Mouse (Mus musculus) neural tube, embryonic 11.5 days (tissue): ENCODE measurements at regions not wholly inside any gene's neighbourhood (a gene's known extent, or its start where the extent isn't known, plus 50 kb on each side); places are given as distances from the start of the nearest gene placed in this dataset.

Experiments
- ATAC-seq: fragments of 200-750 bp; cut with Nextera tagmentation; 2 replicates; pipeline ENCODE4 v1.8.0; 2017; ENCODE audit warnings: moderate number of reproducible peaks, mild to moderate bottlenecking, moderate TSS enrichment, moderate library complexity; ENCODE audit not compliant: insufficient read depth, low FRiP score, low TSS enrichment
- DNase-seq: peaks from one replicate; pipeline ENCODE4 v3.0.0-alpha.2; 2015; ENCODE audit warnings: low spot score
- H3K27ac ChIP-seq: fragments of 300-500 bp; sonication (generic); 2 replicates; pipeline ENCODE4 v1.5.1; 2014; ENCODE audit warnings: low read depth, mild to moderate bottlenecking, low read length
- H3K27me3 ChIP-seq: fragments of 300-500 bp; sonication (generic); 2 replicates; pipeline ENCODE4 v1.6.1; 2014; ENCODE audit warnings: mild to moderate bottlenecking, low read length, mixed read lengths; ENCODE audit not compliant: control insufficient read depth, insufficient read depth
- H3K36me3 ChIP-seq: fragments of 300-500 bp; sonication (generic); 2 replicates; pipeline ENCODE4 v1.6.1; 2014; ENCODE audit warnings: mild to moderate bottlenecking, low read length, moderate library complexity, mixed read lengths; ENCODE audit not compliant: control insufficient read depth, insufficient read depth
- H3K4me1 ChIP-seq: fragments of 300-500 bp; sonication (generic); 2 replicates; pipeline ENCODE4 v1.6.1; 2014; ENCODE audit warnings: low read length, mixed read lengths; ENCODE audit not compliant: control insufficient read depth, insufficient read depth
- H3K4me2 ChIP-seq: fragments of 300-500 bp; sonication (generic); 2 replicates; pipeline ENCODE4 v1.6.1; 2014; ENCODE audit warnings: low read depth, mild to moderate bottlenecking, moderate library complexity
- H3K4me3 ChIP-seq: fragments of 300-500 bp; sonication (generic); 2 replicates; pipeline ENCODE4 v1.5.1; 2014; ENCODE audit warnings: low read depth, low read length
- H3K9ac ChIP-seq: fragments of 300-500 bp; sonication (generic); 2 replicates; pipeline ENCODE4 v1.6.1; 2014; ENCODE audit warnings: mild to moderate bottlenecking, low read length
- H3K9me3 ChIP-seq: fragments of 300-500 bp; sonication (generic); 2 replicates; pipeline ENCODE4 v1.6.1; 2016; ENCODE audit warnings: low read length; ENCODE audit not compliant: control insufficient read depth
- WGBS: fragments of 180-500 bp; shearing (Covaris S2); extraction: QIAGEN DNeasy Blood & Tissue Kit; methylation state at CpG from one replicate; pipeline ENCODE4 v1.1.7; 2014; 5-methylcytosine and 5-hydroxymethylcytosine counted together

DNA sequence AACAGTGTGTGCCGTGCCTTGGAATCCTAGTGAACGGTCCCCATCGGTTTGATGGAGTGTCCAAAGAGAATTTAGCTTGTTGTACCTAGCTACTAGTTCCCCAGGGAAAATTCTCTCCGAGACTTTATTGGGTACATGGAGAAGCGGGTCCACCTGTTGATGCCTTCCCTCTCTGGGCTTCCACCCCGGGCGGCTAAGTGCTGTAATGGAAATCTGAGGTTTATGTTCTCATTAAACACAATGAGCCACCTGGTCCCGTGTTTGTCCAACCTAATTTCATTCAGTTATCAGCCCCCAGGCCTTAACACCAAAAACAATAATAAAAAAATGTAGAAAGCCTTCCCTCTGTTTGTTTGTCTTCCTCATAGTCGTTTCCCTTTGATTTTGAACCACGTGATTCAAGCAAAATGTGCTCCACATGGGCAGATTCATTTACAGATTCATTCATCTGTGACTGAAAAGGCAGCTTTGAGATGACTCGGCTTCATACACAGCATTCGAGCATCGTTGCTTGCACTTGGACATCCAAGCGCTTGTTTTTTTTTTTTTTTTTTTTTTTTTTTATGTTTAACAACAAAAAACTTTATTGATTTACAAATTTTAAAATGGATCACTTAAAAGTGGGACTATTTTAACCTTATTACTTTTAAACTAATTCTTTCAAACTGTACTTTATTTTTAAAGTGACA is 84.5 kb upstream of the Smim23 start:
- 79% methylated on average over 14 of the region's 14 CpGs for WGBS
- no peaks in the 10 kb centered on the region for H3K36me3 ChIP-seq
- H3K9me3 ChIP-seq: no peaks in the 10 kb centered on the region
- no peak overlapping the region for H3K9ac ChIP-seq
- H3K27ac ChIP-seq: no peak overlapping the region
- H3K4me2 ChIP-seq: no peak overlapping the region
- H3K4me1 ChIP-seq: no peaks in the 10 kb centered on the region
- no peaks in the 10 kb centered on the region for H3K27me3 ChIP-seq
- H3K4me3 ChIP-seq: no peak overlapping the region
- ATAC-seq (no peak), DNase-seq (no peak)

DNA sequence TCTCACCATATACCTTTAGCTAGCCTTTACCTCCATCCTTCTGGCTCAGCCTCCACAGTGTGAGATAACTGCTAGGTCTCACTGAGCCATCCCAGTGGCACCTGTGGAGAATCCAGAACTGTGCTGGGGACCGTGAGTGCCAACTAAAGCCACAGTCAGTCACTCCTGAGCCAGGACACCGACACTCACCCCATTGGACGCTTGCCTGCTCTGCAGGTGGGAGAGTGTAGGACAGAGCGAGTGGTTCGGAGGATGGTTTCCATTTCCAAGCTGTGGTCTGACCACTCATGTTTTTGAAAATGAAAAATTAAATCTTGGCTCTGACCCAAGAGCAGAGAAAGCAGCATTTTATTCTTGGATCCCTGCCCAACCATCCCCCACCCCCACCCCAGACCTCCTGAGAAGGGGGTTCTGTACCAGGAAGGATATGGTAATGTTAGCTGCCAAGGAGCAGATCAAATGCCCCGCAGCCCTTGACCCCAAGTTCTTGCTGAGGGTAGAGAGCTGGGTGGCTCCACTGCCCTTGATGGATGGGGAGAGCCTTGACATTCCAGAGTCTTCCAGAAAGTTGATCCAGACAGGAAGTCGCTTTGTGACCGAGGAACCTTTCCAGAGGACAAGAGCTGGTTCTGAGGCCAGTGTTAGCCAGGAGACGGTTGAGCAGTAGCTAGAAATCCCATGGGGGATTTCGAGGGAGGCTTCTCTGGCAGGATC is 83.3 kb upstream of the Smim23 start:
- Histone ChIP-seq H3K4me1 (no peaks in the 10 kb centered on the region), H3K9me3 (no peaks in the 10 kb centered on the region), H3K36me3 (no peaks in the 10 kb centered on the region), H3K9ac (no peak overlapping the region), H3K27me3 (no peaks in the 10 kb centered on the region), H3K4me2 (no peak overlapping the region), H3K4me3 (no peak overlapping the region), H3K27ac (no peak overlapping the region)
- WGBS: 66% methylated on average over 10 of the region's 10 CpGs
- no peak for ATAC-seq
- no peak for DNase-seq

DNA sequence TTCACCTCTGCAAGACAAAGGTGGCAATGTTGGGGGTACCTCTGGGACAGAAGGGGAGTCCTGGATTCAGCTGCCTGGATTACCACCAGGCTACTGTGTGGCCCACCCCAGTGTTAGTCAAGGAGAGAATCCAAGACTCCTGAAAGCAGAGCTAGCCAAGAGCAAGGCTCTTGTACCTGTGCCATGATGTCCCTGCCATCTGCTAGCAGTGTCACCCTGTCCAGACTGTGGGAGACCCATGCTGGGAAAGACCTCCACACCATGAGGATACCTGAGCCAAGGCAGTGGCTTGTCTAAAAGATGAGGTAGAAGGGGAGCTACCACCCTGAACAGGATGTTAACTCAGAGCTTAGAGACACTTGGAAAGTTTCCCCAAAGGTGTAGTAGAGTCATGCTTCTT is 79.6 kb upstream of the Smim23 start:
- H3K4me2 ChIP-seq: no peak overlapping the region
- ATAC-seq (no peak), DNase-seq (no peak)
- H3K4me1 ChIP-seq: no peaks in the 10 kb centered on the region
- H3K9me3 ChIP-seq: no peaks in the 10 kb centered on the region
- no peaks in the 10 kb centered on the region for H3K36me3 ChIP-seq
- H3K9ac ChIP-seq: no peak overlapping the region
- no peak overlapping the region for H3K27ac ChIP-seq
- no peak overlapping the region for H3K4me3 ChIP-seq
- no peaks in the 10 kb centered on the region for H3K27me3 ChIP-seq

DNA sequence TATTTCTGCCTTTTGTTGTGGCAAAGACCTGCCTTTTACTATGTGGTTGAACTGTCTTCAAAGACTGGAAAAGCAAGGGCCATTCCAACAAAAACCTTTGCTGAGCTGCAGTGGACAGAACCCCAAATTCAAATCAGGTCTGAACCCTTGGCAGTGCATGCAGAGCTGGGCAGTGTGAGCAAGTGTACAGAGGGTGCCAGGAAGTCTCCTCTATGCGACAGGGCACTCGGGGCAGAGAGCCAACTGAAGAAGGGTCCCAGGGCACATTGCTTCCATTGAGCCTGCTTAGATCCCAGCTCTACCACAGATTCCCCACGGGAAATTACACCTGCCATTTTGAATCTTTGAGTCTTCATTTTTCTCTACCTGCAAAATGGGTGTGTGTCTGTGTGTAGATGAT is 79.0 kb upstream of the Smim23 start:
- no peak for ATAC-seq

DNA sequence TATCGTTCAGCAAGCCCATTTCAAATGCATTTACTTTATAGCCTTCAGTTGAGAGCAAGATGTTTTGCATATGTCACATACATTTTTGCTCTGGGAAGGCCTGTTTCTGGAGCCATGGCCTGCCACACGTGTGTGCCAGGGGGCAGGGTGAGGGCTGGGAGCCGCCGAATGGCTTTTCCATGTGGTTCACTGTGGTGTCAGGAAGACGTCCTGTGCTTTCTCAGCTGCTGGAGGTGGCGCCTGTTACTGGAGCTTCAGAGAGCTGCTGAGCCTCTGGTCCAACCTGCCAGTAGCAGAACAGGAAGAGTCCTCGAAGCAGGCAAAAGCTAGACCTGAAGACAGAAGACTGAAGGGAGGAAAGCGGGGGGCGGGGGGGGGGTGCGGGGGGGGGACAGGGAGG is 78.5 kb upstream of the Smim23 start:
- Histone ChIP-seq H3K36me3 (no peaks in the 10 kb centered on the region), H3K4me3 (no peak overlapping the region), H3K4me2 (no peak overlapping the region), H3K27me3 (no peaks in the 10 kb centered on the region), H3K9ac (no peak overlapping the region), H3K27ac (no peak overlapping the region), H3K9me3 (no peaks in the 10 kb centered on the region), H3K4me1 (no peaks in the 10 kb centered on the region)
- ATAC-seq (no peak), DNase-seq (peak; percentile 14)
- 44% methylated on average over 7 of the region's 10 CpGs for WGBS

More for the DNA sequence above, 79.0 kb upstream of the Smim23 start:
- Histone ChIP-seq H3K27me3 (no peaks in the 10 kb centered on the region), H3K4me2 (no peak overlapping the region), H3K4me1 (no peaks in the 10 kb centered on the region), H3K36me3 (no peaks in the 10 kb centered on the region), H3K4me3 (no peak overlapping the region), H3K27ac (no peak overlapping the region), H3K9ac (no peak overlapping the region), H3K9me3 (no peaks in the 10 kb centered on the region)
- no peak for DNase-seq
- WGBS: 75% methylated on average over 3 of the region's 3 CpGs

DNA sequence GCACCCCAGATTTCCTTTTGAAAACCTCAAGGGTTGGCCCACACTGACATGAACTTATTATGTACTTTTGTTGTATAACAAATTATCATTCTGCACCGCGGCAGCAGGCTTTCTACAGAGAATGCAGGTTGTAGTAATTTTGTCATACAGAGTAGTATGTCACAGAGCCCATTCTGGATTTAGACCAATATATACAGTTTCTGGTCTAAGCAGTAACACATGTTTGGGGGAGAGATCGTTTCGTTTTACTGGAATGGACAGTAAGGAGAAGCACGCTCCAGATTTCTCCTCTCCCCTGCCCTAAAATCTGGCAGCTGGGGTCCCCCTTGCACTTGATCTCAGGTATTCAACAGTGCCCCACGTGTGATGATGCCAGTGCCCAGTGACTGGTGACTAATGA is 76.0 kb upstream of the Smim23 start:
- H3K9me3 ChIP-seq: no peaks in the 10 kb centered on the region
- ATAC-seq (no peak), DNase-seq (no peak)
- no peak overlapping the region for H3K4me2 ChIP-seq
- H3K4me1 ChIP-seq: no peaks in the 10 kb centered on the region
- no peaks in the 10 kb centered on the region for H3K27me3 ChIP-seq
- H3K36me3 ChIP-seq: no peaks in the 10 kb centered on the region
- WGBS: 79% methylated on average over 6 of the region's 6 CpGs
- H3K4me3 ChIP-seq: no peak overlapping the region
- H3K9ac ChIP-seq: no peak overlapping the region
- H3K27ac ChIP-seq: no peak overlapping the region

DNA sequence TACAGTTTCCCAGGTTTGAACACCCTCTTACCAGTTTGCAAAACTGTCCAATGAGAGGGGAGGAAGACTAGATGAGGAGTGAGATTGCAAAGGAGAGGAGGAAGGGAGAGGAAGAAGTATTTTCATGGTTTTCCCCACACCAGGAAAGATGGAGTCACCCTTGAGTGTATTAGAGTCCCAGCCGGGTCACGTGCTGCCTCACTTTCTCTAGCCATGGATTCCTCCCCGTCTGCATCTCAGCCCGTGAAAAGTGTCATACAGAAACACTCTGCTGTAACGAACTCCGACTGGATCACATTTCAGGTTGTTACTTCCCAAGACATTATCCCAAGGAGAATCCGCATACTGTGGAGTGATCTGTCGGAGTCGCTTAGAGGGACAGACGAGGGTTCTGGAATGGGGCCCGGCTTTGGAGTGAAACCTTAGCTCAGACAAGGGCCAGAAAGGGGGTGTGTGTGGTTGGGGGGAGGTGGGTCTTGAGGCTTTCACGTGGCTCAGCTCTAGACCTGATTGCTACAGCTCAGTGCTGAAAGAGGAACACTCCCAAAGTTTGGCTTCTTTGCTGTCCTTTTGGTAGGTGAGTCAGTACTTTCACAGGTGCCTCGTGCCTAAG is 75.3 kb upstream of the Smim23 start:
- no peaks in the 10 kb centered on the region for H3K4me1 ChIP-seq
- no peak for ATAC-seq

DNA sequence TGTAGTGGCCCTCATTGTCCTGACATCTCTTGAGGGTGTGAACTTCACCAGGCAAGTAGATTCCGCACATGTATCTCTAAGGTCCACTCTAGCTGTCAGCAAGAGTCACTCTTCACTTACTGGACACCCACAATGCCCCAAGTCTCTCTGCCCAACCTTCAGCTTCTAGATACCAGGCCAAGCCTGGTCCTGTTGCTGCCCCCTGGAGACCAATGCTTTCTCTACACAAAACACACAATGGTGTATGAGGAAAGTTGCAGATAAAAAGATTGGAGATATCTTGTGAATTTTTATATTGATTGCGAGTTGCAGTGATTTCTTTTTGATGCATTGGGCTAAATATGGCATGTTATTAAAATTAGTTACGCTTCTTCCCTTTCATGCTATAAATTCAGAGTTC is 71.0 kb upstream of the Smim23 start:
- WGBS: 79% methylated on average over 3 of the region's 3 CpGs
- Histone ChIP-seq H3K27ac (no peak overlapping the region), H3K36me3 (no peaks in the 10 kb centered on the region), H3K9me3 (no peaks in the 10 kb centered on the region), H3K4me2 (no peak overlapping the region), H3K4me3 (no peak overlapping the region), H3K27me3 (no peaks in the 10 kb centered on the region), H3K9ac (no peak overlapping the region), H3K4me1 (no peaks in the 10 kb centered on the region)
- ATAC-seq (no peak), DNase-seq (no peak)

More for the DNA sequence above, 75.3 kb upstream of the Smim23 start:
- 61% methylated on average over 13 of the region's 13 CpGs for WGBS
- no peaks in the 10 kb centered on the region for H3K27me3 ChIP-seq
- H3K4me3 ChIP-seq: no peak overlapping the region
- H3K9ac ChIP-seq: no peak overlapping the region
- no peaks in the 10 kb centered on the region for H3K9me3 ChIP-seq
- no peak overlapping the region for H3K27ac ChIP-seq
- no peaks in the 10 kb centered on the region for H3K36me3 ChIP-seq
- no peak for DNase-seq
- no peak overlapping the region for H3K4me2 ChIP-seq
